Mouse (Mus musculus) neural tube, embryonic 11.5 days (tissue): ENCODE data around the gene 9330182L06Rik. TPM values are rescaled to one million over a fixed set of nuclear protein-coding genes. Genes with fewer than 3 reads are reported as not detected.

Experiments used
- ATAC-seq: fragments of 200-750 bp; cut with Nextera tagmentation; 2 replicates; pipeline ENCODE4 v1.8.0; 2017; ENCODE audit warnings: moderate number of reproducible peaks, mild to moderate bottlenecking, moderate TSS enrichment, moderate library complexity; ENCODE audit not compliant: insufficient read depth, low FRiP score, low TSS enrichment
- DNase-seq: peaks from one replicate; pipeline ENCODE4 v3.0.0-alpha.2; 2015; ENCODE audit warnings: low spot score
- H3K27ac ChIP-seq: fragments of 300-500 bp; sonication (generic); 2 replicates; pipeline ENCODE4 v1.5.1; 2014; ENCODE audit warnings: low read depth, mild to moderate bottlenecking, low read length
- H3K27me3 ChIP-seq: fragments of 300-500 bp; sonication (generic); 2 replicates; pipeline ENCODE4 v1.6.1; 2014; ENCODE audit warnings: mild to moderate bottlenecking, low read length, mixed read lengths; ENCODE audit not compliant: control insufficient read depth, insufficient read depth
- H3K36me3 ChIP-seq: fragments of 300-500 bp; sonication (generic); 2 replicates; pipeline ENCODE4 v1.6.1; 2014; ENCODE audit warnings: mild to moderate bottlenecking, low read length, moderate library complexity, mixed read lengths; ENCODE audit not compliant: control insufficient read depth, insufficient read depth
- H3K4me1 ChIP-seq: fragments of 300-500 bp; sonication (generic); 2 replicates; pipeline ENCODE4 v1.6.1; 2014; ENCODE audit warnings: low read length, mixed read lengths; ENCODE audit not compliant: control insufficient read depth, insufficient read depth
- H3K4me2 ChIP-seq: fragments of 300-500 bp; sonication (generic); 2 replicates; pipeline ENCODE4 v1.6.1; 2014; ENCODE audit warnings: low read depth, mild to moderate bottlenecking, moderate library complexity
- H3K4me3 ChIP-seq: fragments of 300-500 bp; sonication (generic); 2 replicates; pipeline ENCODE4 v1.5.1; 2014; ENCODE audit warnings: low read depth, low read length
- H3K9ac ChIP-seq: fragments of 300-500 bp; sonication (generic); 2 replicates; pipeline ENCODE4 v1.6.1; 2014; ENCODE audit warnings: mild to moderate bottlenecking, low read length
- H3K9me3 ChIP-seq: fragments of 300-500 bp; sonication (generic); 2 replicates; pipeline ENCODE4 v1.6.1; 2016; ENCODE audit warnings: low read length; ENCODE audit not compliant: control insufficient read depth
- WGBS: fragments of 180-500 bp; shearing (Covaris S2); extraction: QIAGEN DNeasy Blood & Tissue Kit; methylation state at CpG from one replicate; pipeline ENCODE4 v1.1.7; 2014; 5-methylcytosine and 5-hydroxymethylcytosine counted together
- polyA plus RNA-seq: library from polyadenylated mRNA; unstranded; fragments of >200 nt; fragmentation: Nextera tagmentation; extraction: Ambion mirVana; gene quantifications from 2 replicates; pipeline ENCODE4 v1.2.1, GENCODE M21; 2014

Gene 9330182L06Rik
- polyA plus RNA-seq, 1 experiment from 2014 or later: 10.3 TPM

GRCm38 (mm10) chr5:9389968-9390367, 124.0 kb downstream of the 9330182L06Rik start:
- H3K4me2 ChIP-seq: no peak overlapping the region
- ATAC-seq (no peak), DNase-seq (no peak)
- H3K36me3 ChIP-seq: no peaks in the 10 kb centered on the region
- no peaks in the 10 kb centered on the region for H3K27me3 ChIP-seq
- H3K4me3 ChIP-seq: no peak overlapping the region
- no peak overlapping the region for H3K27ac ChIP-seq
- H3K4me1 ChIP-seq: no peaks in the 10 kb centered on the region
- no peaks in the 10 kb centered on the region for H3K9me3 ChIP-seq
- H3K9ac ChIP-seq: no peak overlapping the region
- WGBS: 72% methylated on average over 7 of the region's 7 CpGs

DNA sequence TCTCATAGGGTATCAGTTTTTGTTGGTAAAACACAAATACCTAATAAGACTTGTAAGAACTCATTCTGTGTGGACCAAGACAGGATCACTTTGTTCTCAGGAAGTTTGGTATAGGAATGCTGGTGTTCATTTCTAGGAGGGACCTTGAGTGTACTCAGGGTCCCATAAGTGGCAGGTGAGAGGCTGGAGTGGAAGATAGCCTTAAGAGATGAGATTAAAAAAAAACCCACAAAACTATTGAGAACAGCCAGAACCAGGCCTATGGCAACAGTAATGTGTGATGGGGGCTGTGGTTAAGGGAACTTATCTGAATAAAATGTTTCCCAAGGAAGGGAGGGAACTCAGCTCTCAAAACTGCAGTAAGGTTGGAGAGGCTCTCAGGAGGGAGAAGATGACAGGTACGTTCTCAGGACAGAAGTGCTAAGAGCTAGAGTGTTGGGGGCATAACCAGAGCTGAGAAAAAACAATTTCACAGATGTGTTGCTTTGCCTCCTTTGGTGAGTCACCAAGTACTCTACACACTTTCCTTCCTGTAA, 126.0 kb downstream of the 9330182L06Rik start:
- H3K4me1 ChIP-seq: no peaks in the 10 kb centered on the region
- H3K27me3 ChIP-seq: no peaks in the 10 kb centered on the region
- DNase-seq (no peak), ATAC-seq (no peak)
- H3K9ac ChIP-seq: no peak overlapping the region
- no peak overlapping the region for H3K4me3 ChIP-seq
- 76% methylated on average over 1 of the region's 1 CpGs for WGBS
- no peak overlapping the region for H3K4me2 ChIP-seq
- no peaks in the 10 kb centered on the region for H3K9me3 ChIP-seq
- no peak overlapping the region for H3K27ac ChIP-seq
- H3K36me3 ChIP-seq: no peaks in the 10 kb centered on the region

DNA sequence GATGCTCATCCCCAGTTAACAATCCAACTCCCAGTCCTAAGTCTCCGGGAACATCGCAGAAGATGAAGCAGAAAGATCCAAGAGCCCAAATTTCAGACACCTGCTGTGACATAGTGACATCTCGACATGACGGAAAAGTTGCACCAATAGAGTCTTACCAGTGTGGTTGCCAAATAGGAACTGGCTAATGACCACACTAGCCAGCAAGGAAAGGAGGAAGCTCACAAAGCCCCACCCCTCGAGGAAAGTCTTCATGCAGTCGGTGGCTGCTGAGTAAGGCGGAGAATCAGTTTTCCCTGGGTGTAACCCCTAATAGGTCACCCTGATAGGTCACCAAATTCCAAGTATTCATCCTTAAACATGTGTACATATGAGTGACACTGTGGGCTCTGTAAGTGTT, 151.2 kb downstream of the 9330182L06Rik start:
- ATAC-seq (no peak), DNase-seq (no peak)
- H3K9ac ChIP-seq: no peak overlapping the region
- no peak overlapping the region for H3K4me2 ChIP-seq
- 88% methylated on average over 7 of the region's 7 CpGs for WGBS
- H3K9me3 ChIP-seq: no peaks in the 10 kb centered on the region
- no peaks in the 10 kb centered on the region for H3K36me3 ChIP-seq
- no peak overlapping the region for H3K27ac ChIP-seq
- H3K27me3 ChIP-seq: no peaks in the 10 kb centered on the region
- H3K4me1 ChIP-seq: no peaks in the 10 kb centered on the region
- H3K4me3 ChIP-seq: no peak overlapping the region

DNA sequence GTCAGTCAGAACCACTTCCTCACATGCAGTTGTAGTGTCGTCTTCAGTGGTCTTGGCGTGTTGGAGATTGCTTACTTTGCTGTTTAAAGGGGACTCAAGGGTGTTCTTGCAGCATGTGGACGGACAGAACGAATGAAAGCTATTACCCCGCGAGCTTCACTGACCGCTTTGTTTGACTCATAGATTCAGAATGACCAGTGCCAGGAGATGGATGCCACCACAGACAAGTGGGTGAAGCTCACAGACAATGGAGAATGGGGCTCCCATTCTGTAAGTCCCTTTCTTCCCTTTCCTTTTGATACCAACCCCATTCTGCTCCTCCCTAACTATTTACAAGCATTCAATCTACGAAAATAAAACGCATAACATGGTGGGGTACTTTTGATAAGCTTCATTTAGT, 151.9 kb downstream of the 9330182L06Rik start:
- H3K27me3 ChIP-seq: no peaks in the 10 kb centered on the region
- WGBS: 74% methylated on average over 9 of the region's 9 CpGs
- no peak overlapping the region for H3K4me2 ChIP-seq
- no peaks in the 10 kb centered on the region for H3K4me1 ChIP-seq
- DNase-seq (no peak), ATAC-seq (no peak)
- no peak overlapping the region for H3K27ac ChIP-seq
- H3K4me3 ChIP-seq: no peak overlapping the region
- H3K9ac ChIP-seq: no peak overlapping the region
- no peaks in the 10 kb centered on the region for H3K36me3 ChIP-seq
- H3K9me3 ChIP-seq: no peaks in the 10 kb centered on the region

GRCm38 (mm10) chr5:9419964-9420363, 154.0 kb downstream of the 9330182L06Rik start:
- WGBS: 85% methylated on average over 1 of the region's 1 CpGs
- H3K9me3 ChIP-seq: no peaks in the 10 kb centered on the region
- H3K4me2 ChIP-seq: no peak overlapping the region
- no peak overlapping the region for H3K9ac ChIP-seq
- ATAC-seq (no peak), DNase-seq (peak; percentile 19)
- no peak overlapping the region for H3K4me3 ChIP-seq
- no peaks in the 10 kb centered on the region for H3K27me3 ChIP-seq
- H3K4me1 ChIP-seq: no peaks in the 10 kb centered on the region
- H3K36me3 ChIP-seq: no peaks in the 10 kb centered on the region
- no peak overlapping the region for H3K27ac ChIP-seq

DNA sequence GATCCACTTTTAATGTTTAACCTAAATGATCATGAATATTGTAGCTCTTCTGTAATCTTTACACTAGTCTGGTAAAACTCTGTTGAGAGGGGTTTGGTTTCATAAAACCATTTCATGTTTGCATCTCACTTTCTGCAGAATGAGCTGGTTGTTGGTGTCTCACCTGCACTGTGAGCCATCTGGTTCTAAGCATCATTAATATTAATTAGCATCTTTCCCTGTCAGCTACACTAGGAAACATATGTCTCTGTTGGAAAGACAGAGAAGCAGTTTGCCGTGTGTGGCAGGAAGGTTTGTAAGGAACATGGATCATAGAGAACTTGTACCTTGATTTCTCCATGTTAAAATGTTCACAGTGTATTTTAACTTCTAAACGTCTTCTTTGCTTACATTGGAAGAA, 158.5 kb downstream of the 9330182L06Rik start:
- H3K36me3 ChIP-seq: no peaks in the 10 kb centered on the region
- no peak overlapping the region for H3K27ac ChIP-seq
- H3K4me2 ChIP-seq: no peak overlapping the region
- H3K4me1 ChIP-seq: no peaks in the 10 kb centered on the region
- no peak overlapping the region for H3K9ac ChIP-seq
- no peak for ATAC-seq
- 56% methylated on average over 2 of the region's 2 CpGs for WGBS
- H3K4me3 ChIP-seq: no peak overlapping the region
- no peaks in the 10 kb centered on the region for H3K9me3 ChIP-seq
- no peaks in the 10 kb centered on the region for H3K27me3 ChIP-seq
- no peak for DNase-seq

DNA sequence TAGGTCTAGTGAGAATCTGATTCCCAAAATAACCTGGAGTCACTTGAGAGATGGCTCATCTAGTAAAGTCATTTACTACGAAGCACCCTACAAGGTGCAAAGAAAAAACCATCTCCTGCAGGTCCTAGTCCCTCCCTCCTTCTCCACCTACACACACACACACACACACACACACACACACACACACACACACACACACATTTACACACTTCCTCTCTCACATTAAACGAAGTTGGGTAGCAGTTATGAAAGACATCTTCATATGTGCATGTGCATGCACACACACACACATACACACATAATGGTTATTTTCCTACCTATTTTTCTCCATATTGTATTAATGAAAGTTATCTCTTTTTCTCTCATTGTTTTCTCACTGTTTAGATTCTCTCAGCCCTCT, 161.2 kb downstream of the 9330182L06Rik start:
- H3K36me3 ChIP-seq: no peaks in the 10 kb centered on the region
- H3K27me3 ChIP-seq: no peaks in the 10 kb centered on the region
- no peak overlapping the region for H3K4me2 ChIP-seq
- ATAC-seq (no peak), DNase-seq (no peak)
- no peak overlapping the region for H3K9ac ChIP-seq
- 68% methylated on average over 2 of the region's 2 CpGs for WGBS
- no peaks in the 10 kb centered on the region for H3K4me1 ChIP-seq
- no peak overlapping the region for H3K27ac ChIP-seq
- no peaks in the 10 kb centered on the region for H3K9me3 ChIP-seq
- no peak overlapping the region for H3K4me3 ChIP-seq

DNA sequence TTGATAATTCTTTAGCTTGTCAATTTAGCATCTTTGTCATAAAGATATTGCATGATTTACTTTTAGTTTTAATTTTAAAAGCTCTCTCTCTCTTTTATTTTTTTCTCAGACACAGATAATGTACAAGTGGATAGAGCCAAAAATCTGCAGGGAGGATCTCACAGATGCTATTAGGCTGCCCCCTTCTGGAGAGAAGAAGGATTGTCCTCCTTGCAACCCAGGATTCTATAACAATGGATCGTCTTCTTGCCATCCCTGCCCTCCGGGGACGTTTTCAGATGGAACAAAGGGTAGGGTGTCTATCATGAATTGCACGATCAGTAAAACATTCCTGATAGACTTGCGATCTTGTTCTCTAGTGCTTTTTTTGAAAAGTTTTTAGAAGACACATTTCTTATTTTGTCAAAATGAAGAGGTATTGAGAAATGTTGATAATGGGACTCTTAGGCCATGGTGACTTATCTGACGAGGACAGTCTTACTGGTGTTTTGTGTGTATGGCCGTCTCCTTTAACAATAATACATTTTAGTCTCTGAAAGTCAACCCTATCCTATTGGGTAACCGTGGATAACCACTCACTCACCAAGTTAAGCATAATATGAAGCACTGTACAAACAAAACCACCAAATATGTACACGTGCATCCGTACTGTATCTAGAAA, 161.8 kb downstream of the 9330182L06Rik start:
- H3K4me2 ChIP-seq: no peak overlapping the region
- H3K9ac ChIP-seq: no peak overlapping the region
- peak; percentile 49 for DNase-seq
- H3K36me3 ChIP-seq: no peaks in the 10 kb centered on the region
- no peaks in the 10 kb centered on the region for H3K9me3 ChIP-seq
- no peaks in the 10 kb centered on the region for H3K27me3 ChIP-seq
- no peak overlapping the region for H3K27ac ChIP-seq
- no peaks in the 10 kb centered on the region for H3K4me1 ChIP-seq
- H3K4me3 ChIP-seq: no peak overlapping the region
- 46% methylated on average over 10 of the region's 10 CpGs for WGBS
- peak; percentile 68 for ATAC-seq

DNA sequence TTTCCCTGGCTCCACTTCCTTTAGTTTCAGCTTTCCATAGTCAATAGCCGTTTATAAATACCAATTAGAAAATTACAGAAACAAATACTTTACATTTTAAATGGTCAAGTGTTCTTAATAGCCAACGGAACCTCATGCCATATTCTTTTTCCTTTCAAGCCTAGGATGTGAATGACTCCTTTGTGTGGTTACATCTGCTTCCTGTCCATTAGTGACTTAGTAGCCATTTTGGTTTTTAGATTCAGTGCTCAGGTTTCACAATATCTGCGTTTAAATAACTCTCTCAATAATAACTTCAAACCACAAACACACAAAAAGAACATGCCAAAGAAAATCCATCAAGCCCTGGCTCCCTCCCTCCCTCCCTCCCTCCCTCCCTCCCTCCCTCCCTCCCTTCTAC, 162.8 kb downstream of the 9330182L06Rik start:
- Histone ChIP-seq H3K4me3 (no peak overlapping the region), H3K9ac (no peak overlapping the region), H3K27me3 (no peaks in the 10 kb centered on the region), H3K4me1 (no peaks in the 10 kb centered on the region), H3K4me2 (no peak overlapping the region), H3K27ac (no peak overlapping the region), H3K9me3 (no peaks in the 10 kb centered on the region), H3K36me3 (no peaks in the 10 kb centered on the region)
- 78% methylated on average over 3 of the region's 3 CpGs for WGBS
- DNase-seq (no peak), ATAC-seq (no peak)
